Mouse (Mus musculus): ENCODE measurements at regions not wholly inside any gene's neighbourhood (a gene's known extent, or its start where the extent isn't known, plus 50 kb on each side); places are given as distances from the start of the nearest gene placed in this dataset.
"Not testable (repeated sequence)": the region's sequence is repeated elsewhere in the genome, so short reads cannot be mapped to it uniquely, and the experiment has no call there.

- no peak for DNase-seq (ENCODE audit: low spot score)
Measured at GRCm38 (mm10) chr16:93338806-93339205, 265.1 kb downstream of the Setd4 start.

DNA sequence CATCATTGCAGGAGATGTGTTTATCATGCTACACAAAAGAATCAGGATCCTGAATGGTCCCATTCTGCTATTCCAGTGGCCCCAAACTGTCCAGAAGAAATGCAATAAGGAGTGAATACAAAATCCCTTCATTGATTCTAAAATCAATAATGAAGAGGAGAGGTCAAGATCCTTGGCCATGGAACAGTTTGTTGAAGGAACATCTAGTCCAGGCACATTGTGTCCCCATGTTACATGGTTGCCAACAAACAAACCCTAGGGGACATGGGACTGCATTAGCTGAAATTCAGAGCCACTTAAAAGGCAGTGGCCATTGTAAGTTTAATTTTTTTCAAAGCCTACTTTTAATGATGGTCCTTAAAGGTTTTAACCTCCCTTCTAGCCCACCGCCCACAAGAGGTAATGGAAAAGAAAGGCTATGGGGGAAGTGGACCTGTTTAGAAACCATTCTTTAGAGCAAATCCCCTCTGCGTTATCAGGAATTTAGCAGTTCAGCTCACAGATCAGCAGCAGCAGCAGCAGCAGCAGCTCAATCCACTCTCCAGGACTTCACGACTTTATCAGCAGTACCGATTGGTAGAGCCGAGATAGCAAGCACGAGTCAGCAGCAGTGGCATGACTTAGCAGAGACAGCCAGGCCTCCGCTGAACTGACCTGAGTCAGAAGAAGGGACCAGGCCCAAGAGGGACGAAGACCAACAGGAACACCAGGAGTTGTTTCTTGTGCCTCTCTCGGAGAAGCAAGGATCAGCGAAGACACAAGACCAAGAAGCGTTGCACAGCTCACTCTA is 268.3 kb downstream of the Setd4 start:
- no peak for DNase-seq (ENCODE audit: low spot score)

DNA sequence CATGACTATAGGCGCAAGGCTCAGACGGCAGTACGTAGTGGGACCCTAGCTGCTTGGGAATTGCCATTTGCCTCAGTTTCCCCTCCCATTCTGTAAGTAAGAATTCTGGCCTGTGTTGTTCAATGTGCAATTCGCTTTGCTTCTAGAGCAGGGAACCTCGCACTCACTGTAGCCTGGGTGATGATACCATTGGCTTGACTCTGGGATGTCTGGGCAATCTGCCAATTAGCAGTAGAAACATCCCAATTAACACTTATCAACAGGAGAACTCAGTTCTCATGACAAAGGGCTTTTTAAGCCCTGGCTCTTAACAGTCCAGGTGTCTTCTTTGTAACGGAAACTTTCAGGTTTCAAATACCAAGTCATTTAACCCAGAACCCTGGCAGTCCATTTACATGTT is 270.2 kb downstream of the Setd4 start:
- DNase-seq (ENCODE audit: low spot score) = peak; percentile 20

GRCm38 (mm10) chr16:93328680-93329395 is 275.0 kb downstream of the Setd4 start:
- DNase-seq (ENCODE audit: low spot score) = no peak

- DNase-seq (ENCODE audit: low spot score) = no peak
Measured at GRCm38 (mm10) chr16:93324911-93325310, 279.0 kb downstream of the Setd4 start.

DNA sequence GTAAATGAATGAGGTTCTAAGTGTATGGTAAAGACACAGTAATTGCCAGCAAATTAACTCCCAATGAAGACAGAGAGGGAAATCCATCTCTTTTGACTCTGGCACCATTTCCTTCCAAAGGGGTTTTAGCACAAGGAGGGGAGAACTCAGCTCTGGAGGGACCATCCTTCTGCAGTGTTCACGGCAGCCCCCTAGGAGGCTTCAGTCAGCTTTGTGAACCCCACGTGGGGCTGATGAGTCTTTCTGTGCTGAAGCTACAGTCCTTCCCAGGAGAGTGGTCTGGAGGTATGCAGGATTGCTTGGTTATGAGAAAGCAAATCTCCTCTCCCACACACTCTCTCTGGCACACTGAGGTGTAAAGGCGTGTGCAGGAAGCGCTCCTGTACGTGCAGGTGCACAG is 280.7 kb downstream of the Setd4 start:
- no peak for DNase-seq (ENCODE audit: low spot score)

GRCm38 (mm10) chr16:93319581-93319980 is 284.3 kb downstream of the Setd4 start:
- no peak for DNase-seq (ENCODE audit: low spot score)

GRCm38 (mm10) chr16:93311644-93312043 is 292.2 kb downstream of the Setd4 start:
- DNase-seq (ENCODE audit: low spot score) = no peak

GRCm38 (mm10) chr16:93308666-93309360 is 295.1 kb downstream of the Setd4 start:
- DNase-seq (ENCODE audit: low spot score) = no peak

DNA sequence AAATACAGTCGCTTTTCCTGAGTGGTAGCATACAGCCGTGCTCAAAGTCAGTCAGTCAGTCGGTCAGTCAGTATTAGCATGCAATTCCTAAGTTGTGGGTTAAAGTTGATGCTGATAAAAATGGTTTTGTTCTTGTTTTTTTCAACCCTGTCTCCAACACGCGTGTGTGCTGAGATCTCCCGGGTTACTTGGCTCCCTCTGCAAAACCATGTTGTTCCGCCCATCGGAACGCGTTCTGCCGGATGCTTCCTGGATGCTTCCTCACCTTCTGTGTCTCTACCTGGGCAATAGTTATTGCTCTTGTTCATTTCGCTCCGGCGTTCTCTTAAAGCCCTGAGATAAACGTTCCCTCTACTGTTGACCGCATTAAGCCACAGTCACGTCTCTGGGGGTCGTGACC is 296.9 kb downstream of the Setd4 start:
- no peak for DNase-seq (ENCODE audit: low spot score)

DNA sequence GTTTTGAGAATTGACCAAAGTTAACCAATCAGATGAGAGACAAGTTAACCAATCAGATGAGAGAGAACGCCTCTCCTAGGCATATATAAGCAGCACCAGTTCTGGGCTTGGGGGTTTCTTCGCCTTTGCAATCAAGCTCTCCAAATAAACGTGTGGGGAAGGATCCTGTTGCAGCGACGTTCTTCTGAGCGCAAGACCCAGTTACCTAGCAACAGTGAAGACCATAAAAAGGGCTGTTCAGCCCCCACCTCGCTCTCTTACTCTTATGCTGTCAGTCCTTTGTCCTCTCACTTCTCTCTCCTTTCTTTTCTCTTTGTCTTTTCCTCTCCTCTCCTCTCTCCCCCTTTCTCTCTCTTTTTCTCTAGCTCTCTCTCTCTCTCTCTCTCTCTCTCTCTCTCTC is 297.7 kb downstream of the Setd4 start:
- DNase-seq (ENCODE audit: low spot score) = not testable (repeated sequence)

DNA sequence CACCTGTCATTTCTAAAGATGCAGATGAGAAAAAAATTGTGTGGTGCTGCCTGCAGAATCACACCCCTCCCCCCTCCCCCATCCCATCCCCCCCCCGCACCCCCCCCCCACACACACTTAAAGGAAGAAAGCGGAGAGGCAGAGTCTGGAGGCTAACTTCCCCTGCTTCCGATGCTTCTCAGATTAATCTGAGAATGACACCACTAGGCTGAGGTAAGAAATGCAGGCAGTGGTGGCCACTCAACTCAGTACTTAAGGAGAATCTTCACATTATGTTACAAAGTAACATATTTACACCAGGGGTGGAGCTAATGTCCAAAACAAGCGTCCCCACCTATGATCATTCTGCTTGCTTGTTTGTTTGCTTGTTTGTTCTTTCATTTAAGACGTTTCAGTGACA is 309.4 kb downstream of the Setd4 start:
- no peak for DNase-seq (ENCODE audit: low spot score)

DNA sequence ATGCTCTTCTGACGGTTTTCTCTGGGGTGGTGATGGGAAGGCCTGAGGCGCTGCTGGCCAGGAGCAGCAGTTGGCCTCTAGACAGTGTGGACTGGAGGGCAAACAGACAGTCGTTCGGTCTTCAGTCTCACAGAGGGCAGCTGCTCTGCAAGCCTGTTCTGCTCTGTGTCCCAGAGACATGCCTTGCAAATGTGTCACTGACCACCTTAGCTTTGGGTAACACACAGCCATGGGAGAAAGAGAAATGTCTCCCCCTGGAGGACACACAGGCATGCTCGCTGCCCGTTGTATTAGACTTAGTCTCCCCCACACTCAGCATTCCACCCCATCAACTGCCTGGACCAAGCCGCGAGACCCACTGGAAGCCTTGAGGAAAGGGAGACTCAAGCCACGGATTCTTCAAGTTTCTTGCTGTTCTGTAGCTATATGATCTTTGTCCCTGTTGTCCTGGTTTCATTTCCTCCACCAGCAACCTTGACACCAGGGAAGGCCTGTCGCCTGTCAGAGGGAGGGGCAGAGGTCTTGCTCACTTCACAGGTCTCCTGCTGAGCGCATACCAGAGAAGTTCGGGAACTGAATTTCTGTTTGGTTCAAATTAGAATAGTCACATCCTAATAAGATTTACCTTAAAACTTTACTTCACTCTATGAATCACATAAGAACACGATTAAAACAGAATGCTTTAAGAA is 310.8 kb downstream of the Setd4 start:
- peak; percentile 77 for DNase-seq (ENCODE audit: low spot score)

- DNase-seq (ENCODE audit: low spot score) = no peak
Measured at GRCm38 (mm10) chr16:93292181-93292834, 311.6 kb downstream of the Setd4 start.

GRCm38 (mm10) chr16:93288036-93288435 is 315.8 kb downstream of the Setd4 start:
- no peak for DNase-seq (ENCODE audit: low spot score)

DNA sequence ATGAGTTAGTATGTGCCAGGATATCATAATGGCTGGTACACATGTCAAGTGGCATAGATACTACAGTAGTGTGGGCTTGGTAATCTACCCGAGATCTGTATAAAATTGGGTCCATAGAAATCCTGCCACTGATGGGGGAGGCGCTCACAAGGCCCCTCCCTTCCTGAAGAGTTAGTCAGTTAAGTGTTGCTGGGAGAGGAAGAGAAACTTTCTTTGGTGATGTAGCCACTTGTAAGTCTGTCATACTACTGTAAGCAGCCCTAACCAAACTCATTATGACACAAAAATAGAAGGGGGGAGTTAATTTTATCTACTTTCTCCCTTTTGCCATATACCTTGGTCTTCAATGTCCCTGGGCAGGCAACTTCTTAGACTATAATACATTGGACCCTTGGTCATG is 316.3 kb downstream of the Setd4 start:
- no peak for DNase-seq (ENCODE audit: low spot score)

DNA sequence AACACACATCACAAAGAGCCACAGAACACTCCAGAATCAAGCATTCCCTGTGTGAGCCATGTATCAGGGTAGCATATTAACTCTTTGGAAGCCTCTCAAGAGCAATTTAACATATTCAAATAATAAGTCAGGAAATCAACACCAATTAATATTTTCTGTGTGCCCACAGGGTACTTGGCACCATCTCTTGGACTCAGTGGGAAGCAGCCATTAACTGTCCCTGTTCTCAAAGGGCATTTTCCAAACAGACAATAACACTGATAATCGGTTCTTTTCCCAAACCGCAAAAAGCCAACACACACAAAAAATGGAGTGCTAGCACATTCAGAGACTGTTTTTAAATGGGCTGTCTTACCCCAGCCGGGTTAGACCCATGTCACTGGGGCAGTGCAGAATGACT is 317.0 kb downstream of the Setd4 start:
- DNase-seq (ENCODE audit: low spot score) = no peak

GRCm38 (mm10) chr16:93285191-93285590 is 318.7 kb downstream of the Setd4 start:
- DNase-seq (ENCODE audit: low spot score) = no peak

GRCm38 (mm10) chr16:93281715-93282114 is 322.1 kb downstream of the Setd4 start:
- DNase-seq (ENCODE audit: low spot score) = no peak

DNA sequence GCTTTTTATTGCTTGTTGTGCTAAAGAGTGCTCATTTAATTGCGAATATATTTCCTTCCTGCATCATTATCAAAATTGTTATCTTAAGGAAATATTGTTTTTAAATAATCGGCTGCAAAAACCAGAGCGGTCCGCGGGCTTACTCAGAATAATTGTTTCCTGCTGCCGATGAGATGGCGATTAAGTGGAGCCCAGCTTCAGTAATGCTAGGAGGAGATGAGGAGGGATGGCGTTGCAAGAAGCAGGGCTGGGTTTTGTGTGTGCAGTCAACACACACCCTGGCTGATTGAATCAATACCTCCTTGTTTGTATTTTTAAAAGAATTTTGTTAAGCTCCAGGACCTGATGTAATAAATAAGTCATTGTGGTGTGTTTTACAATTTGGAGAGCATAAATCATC is 331.2 kb downstream of the Setd4 start:
- DNase-seq (ENCODE audit: low spot score) = no peak

DNA sequence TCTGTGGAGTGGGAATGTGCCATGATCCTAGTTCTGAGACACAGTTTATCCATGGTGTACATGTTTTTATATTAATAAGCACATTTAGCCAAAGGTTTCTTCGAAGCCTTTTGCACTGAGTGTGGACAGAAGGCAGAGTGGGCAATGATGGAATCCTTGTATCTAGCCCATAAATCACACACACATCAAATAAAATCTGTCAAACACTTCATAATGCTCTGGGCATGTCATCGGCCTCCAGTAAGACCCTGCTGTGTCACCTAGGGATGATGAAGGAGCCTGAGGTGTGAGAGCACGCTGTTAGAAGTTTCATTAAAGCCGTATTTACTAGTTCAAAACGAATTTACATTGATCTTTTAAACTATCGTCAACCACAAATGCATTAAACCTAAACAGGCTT is 331.7 kb downstream of the Setd4 start:
- DNase-seq (ENCODE audit: low spot score) = no peak

- DNase-seq (ENCODE audit: low spot score) = no peak
Measured at GRCm38 (mm10) chr16:93264061-93264585, 339.7 kb downstream of the Setd4 start.

All from layer of hippocampus, adult 11-12 months (tissue).